Mouse (Mus musculus): ENCODE measurements at regions not wholly inside any gene's neighbourhood (a gene's known extent, or its start where the extent isn't known, plus 50 kb on each side); places are given as distances from the start of the nearest gene placed in this dataset.

DNA sequence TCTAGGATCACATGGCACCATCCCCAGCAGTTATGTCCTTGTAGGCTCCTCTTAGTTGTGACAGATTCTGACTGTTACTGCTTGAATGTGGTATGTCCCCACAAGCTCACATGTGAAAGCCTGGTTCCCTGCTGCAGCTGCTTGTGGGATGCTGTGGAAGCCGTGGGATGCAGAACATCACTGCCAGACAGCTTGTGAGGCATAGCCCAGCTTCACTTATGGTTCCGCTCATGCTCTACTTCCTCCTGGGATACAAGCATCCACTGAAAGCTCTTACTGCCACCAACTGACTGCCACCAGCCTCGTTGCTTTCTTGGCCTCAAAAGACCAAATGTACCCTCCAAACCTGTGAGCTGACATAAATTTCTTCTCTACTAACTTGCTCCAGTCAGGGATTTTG is 167.7 kb upstream of the Ccdc122 start:
- DNase-seq (ENCODE audit: low spot score), result no peak

DNA sequence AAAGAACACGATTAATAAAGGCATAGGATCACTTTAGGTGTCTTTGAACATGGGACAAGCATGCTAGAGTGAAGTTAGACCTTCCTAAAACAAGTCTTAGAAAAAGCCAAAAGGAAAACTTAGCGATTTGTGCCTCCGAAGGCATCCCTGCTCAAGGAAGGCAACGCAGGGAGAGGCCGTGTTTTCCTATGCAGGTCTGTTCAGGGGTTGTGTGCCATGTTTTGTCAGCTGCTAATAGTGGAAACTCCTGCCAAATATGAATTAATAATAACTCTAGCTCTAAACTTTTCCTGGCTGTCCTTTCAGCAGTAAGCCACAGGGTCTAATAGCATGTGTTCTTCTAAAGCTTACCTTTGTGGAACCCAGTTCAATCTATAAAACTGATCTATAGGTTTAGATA is 168.4 kb upstream of the Ccdc122 start:
- DNase-seq (ENCODE audit: low spot score), result no peak

GRCm38 (mm10) chr14:76864664-76865063 is 171.9 kb upstream of the Ccdc122 start:
- DNase-seq (ENCODE audit: low spot score), result no peak

GRCm38 (mm10) chr14:76863035-76863706 is 173.4 kb upstream of the Ccdc122 start:
- DNase-seq (ENCODE audit: low spot score), result no peak

GRCm38 (mm10) chr14:76858396-76858795 is 178.2 kb upstream of the Ccdc122 start:
- no peak for DNase-seq (ENCODE audit: low spot score)

DNA sequence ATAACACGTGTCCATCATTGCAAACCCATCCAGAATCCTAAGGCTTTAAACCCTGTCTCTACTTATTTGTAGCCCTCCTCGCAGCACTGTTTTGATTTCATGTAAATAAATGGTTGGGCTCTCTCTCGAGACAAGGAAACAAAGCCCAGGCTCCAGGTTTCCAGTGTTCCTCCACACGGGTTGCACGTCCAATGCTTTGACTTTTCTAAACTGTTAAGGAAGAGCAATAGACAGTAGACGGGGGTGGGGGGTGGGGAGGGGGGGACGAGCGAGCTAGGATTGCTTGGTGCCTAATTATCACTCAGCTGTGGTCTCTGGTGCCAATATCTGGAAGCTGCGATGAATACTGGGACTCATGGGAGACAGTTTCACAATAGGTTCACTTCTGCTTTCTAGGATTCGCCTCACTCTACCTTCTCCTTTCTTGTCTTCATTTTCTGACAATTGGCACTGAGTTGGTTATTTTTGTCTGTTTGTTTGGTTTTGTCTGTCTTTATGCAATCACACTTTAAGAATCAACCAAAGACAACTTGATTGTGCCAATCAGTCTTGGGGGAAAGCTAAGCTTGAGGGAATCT is 179.3 kb upstream of the Ccdc122 start:
- no peak for DNase-seq (ENCODE audit: low spot score)

DNA sequence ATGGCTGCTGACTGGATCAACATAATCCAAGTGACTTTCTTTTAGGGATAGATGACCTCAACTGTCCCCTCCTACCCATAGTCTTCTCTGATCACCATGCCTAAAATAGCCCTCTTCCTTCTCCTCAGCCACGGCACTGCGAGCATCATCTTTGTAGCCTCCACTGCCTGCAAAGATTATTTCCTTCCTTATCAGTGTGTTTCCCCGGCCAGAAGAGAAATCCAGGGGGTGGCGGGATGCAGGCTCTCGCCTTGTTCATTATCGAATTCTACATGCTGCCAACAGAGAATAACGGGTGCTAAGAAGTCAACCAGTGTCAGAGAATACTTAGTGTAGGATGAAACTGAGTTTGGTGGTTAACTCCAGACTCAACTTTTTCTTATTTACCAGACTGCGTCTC is 180.0 kb upstream of the Ccdc122 start:
- no peak for DNase-seq (ENCODE audit: low spot score)

DNA sequence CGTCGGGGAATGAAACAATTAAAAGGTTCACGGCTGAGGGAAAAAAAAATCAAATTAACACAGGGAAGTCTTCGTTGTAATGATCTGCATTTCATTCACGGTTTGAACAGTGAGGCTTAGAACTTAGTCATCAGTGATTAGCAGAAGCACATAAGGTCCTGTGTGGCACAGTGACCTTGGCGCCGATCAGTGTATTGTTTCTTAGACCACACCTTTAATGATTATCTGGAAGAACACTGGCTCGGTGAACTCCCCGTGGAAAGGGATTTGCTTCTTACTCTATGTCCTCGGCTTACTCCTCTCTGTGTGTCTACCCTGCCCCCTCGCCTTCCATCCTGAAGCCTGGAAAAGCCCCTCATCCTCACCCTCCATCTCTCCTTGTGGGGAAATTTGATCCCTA is 181.6 kb upstream of the Ccdc122 start:
- no peak for DNase-seq (ENCODE audit: low spot score)

DNA sequence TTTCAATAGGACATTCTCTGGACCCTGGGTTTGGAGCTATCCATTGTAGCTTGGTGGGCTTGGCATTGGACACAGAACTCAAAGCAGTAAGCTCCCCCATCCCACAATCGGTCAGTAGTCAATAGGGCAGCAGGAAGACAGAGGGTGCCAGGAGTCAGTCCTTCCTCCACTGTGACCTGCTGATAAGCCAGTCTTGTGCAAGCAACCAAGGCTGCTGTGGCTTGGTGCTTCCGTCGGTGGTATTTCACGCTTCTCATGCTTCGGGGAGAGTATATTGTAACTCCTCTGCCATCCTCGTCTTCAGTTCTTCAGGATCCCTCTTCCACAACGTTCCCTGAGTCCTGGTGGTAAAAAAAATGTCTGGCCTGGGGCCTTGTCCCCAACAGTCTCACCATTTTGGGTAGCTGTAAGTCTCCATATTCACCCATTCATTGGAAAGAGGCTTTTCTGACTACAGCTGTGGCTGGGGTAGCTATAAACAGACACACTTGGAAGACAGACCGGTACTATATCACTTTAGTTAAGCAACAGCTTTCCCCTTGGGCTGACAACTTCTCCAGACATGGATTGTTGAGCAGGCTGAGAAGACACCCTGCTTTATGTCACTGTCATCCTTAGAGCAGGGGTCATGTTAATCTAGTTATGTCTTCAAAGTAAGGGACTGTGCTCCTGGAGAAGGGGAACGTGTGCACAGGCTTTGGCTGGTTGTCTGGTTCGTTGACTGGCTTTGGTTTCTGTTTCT is 184.9 kb upstream of the Ccdc122 start:
- no peak for DNase-seq (ENCODE audit: low spot score)

- no peak for DNase-seq (ENCODE audit: low spot score)
These were observed 185.9 kb upstream of the Ccdc122 start for GRCm38 (mm10) chr14:76850641-76851040.

DNA sequence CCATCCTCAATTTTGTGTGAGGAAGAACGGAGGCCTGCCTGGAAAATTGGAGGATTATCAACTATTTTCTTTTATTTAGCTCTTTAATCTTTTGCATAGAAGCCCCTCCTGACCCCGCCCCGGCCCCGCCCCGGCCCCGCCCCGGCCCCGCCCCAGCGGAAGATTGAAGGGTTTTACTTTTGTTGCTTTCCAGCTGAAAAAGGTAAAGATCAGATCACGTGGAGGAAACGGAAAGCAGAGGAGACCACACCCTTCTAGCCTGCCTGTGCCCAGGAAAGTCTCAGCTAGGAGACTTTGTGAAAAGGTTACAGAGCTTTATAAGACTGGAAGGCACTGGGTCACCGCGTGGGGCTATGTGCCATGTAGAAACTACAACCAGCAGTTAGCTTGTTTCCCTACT is 186.5 kb upstream of the Ccdc122 start:
- DNase-seq (ENCODE audit: low spot score), result no peak

- DNase-seq (ENCODE audit: low spot score), result no peak
These were observed 186.9 kb upstream of the Ccdc122 start for GRCm38 (mm10) chr14:76849636-76850035.

- no peak for DNase-seq (ENCODE audit: low spot score)
These were observed 187.5 kb upstream of the Ccdc122 start for GRCm38 (mm10) chr14:76849071-76849470.

- no peak for DNase-seq (ENCODE audit: low spot score)
These were observed 190.9 kb upstream of the Ccdc122 start for GRCm38 (mm10) chr14:76845706-76846105.

DNA sequence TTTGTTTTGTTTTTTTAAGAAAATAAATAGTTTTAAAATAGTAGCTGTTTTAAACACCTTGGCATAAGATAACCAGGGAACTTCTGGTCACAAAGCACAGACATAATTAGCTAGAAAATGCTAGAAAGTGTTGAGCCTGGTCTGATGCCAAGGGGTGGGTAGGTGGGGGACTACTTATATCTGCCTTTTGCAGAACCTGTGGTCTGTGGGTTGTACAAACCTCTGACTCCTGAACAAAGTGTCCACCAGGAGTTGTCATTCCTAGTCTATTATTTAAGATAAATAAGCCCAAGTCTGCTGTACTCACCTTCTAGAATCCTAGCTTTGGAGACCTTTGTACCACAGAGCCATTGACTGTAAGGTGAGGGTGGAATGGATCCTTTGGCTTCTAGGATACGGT is 191.9 kb upstream of the Ccdc122 start:
- no peak for DNase-seq (ENCODE audit: low spot score)

GRCm38 (mm10) chr14:76837583-76838220 is 198.9 kb upstream of the Ccdc122 start:
- no peak for DNase-seq (ENCODE audit: low spot score)

GRCm38 (mm10) chr14:76836926-76837516 is 199.6 kb upstream of the Ccdc122 start:
- DNase-seq (ENCODE audit: low spot score), result no peak

- no peak for DNase-seq (ENCODE audit: low spot score)
These were observed 200.3 kb upstream of the Ccdc122 start for GRCm38 (mm10) chr14:76836271-76836670.

GRCm38 (mm10) chr14:76834084-76834483 is 202.5 kb upstream of the Ccdc122 start:
- DNase-seq (ENCODE audit: low spot score), result no peak

DNA sequence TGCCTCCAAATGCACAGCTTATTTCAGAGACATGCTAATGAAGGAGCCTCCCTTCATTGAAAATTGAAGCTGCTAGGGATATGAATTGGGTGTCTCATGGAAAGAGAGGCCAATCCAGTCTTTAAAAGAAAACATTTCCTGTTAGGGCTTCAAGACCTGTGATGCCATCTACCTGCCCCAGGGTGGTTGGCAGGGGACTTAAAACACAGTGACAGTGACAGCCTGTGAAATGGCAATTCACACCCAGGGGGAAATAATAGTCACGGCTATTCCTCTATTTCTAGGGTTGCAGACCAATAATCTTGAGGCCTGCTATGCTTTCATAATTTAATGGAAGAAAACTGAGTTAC is 207.4 kb upstream of the Ccdc122 start:
- DNase-seq (ENCODE audit: low spot score), result no peak

GRCm38 (mm10) chr14:76828453-76829160 is 208.0 kb upstream of the Ccdc122 start:
- DNase-seq (ENCODE audit: low spot score), result no peak

GRCm38 (mm10) chr14:76824066-76824465 is 212.5 kb upstream of the Ccdc122 start:
- no peak for DNase-seq (ENCODE audit: low spot score)
